Mouse (Mus musculus) ES-Bruce4 (cell line): ENCODE results near the gene Pgs1. TPM values are rescaled to one million over a fixed set of nuclear protein-coding genes. Genes with fewer than 3 reads are reported as not detected.

Experiments
- H3K27ac ChIP-seq: 2 replicates; pipeline ENCODE4 v1.5.1; 2012; ENCODE audit warnings: low read length, inconsistent platforms; ENCODE audit not compliant: insufficient read depth
- H3K27me3 ChIP-seq: 2 replicates; pipeline ENCODE4 v1.6.1; 2012; ENCODE audit warnings: mild to moderate bottlenecking, low read length, inconsistent platforms; ENCODE audit not compliant: control insufficient read depth, poor library complexity, insufficient read depth, severe bottlenecking
- H3K36me3 ChIP-seq: 2 replicates; pipeline ENCODE4 v1.6.1; 2012; ENCODE audit warnings: inconsistent platforms, mild to moderate bottlenecking, low read length, moderate library complexity; ENCODE audit not compliant: control insufficient read depth, poor library complexity, insufficient read depth, severe bottlenecking
- H3K4me1 ChIP-seq: one replicate; pipeline ENCODE4 v1.8.1; 2011; ENCODE audit warnings: low read length; ENCODE audit not compliant: control insufficient read depth, insufficient read depth
- H3K4me3 ChIP-seq: 2 replicates; pipeline ENCODE4 v1.5.1; 2011; ENCODE audit warnings: low read depth, mild to moderate bottlenecking, low read length
- H3K9ac ChIP-seq: 2 replicates; pipeline ENCODE4 v1.6.1; 2012; ENCODE audit warnings: low read depth, mild to moderate bottlenecking, inconsistent platforms; ENCODE audit not compliant: poor library complexity, severe bottlenecking
- H3K9me3 ChIP-seq: replicated peaks from 2 replicates; pipeline ENCODE4 v1.6.1; 2012; ENCODE audit warnings: mild to moderate bottlenecking, low read length, inconsistent platforms; ENCODE audit not compliant: control insufficient read depth, poor library complexity, insufficient read depth, severe bottlenecking
- CTCF ChIP-seq: IDR thresholded peaks from one replicate; pipeline ENCODE4 v1.8.1; 2011; ENCODE audit warnings: low read depth, low read length
- EP300 ChIP-seq: IDR thresholded peaks from 2 replicates; pipeline ENCODE4 v1.6.1; 2011; ENCODE audit warnings: low read depth, low read length; ENCODE audit not compliant: insufficient read depth
- POLR2A ChIP-seq: IDR thresholded peaks from one replicate; pipeline ENCODE4 v1.8.1; 2011; ENCODE audit warnings: low read length; ENCODE audit not compliant: insufficient read depth
- polyA plus RNA-seq: library from polyadenylated mRNA; stranded (reverse); fragments of >200 nt; gene quantifications from 2 replicates; pipeline ENCODE4 v1.2.4, GENCODE M21; 2011; ENCODE audit warnings: low read depth; ENCODE audit not compliant: missing spikeins, insufficient read depth, insufficient read length

Gene Pgs1
- polyA plus RNA-seq, 1 experiment: 31.5 TPM

DNA sequence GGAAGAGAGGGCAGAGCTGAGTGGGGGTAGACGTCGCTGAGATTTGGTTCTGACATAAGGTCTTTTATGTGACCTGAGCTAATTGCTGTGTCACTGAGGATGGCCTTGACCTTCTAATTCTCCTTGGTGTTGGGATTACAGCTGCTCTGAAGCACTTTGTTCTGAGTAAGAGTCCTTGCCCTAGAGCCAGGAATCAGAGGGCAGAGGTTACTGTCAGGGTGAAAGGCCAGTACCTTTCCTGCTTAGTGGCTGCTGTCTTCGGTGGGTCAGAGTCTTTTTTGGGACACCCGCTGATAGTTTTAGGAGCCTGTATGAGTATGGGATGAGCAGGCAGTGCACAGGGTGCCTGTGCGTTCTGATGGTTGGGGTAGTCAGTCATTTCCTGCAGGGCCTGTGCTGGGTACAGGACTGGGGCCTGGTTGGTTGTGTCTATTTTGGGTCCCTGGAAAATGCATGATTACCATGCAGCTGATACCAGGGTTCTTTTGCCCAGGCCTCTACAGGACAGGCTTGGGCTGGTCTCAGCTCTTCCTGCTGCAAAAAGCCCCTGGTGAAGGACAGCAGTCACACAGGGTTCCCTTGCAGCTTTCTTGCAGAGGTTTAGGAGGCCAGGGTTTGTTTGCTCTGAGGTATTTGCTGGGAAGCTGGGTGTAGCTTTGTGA lies 22.2 kb downstream of the Pgs1 start:
- Histone ChIP-seq H3K4me3 (no peak overlapping the region), H3K9me3 (no peaks in the 10 kb centered on the region), H3K9ac (no peak overlapping the region), H3K27me3 (no peaks in the 10 kb centered on the region), H3K27ac (peak overlapping the region; percentile 93), H3K36me3 (peaks cover 28% of the 10 kb centered on the region), H3K4me1 (peaks cover 32% of the 10 kb centered on the region)
- TF ChIP-seq CTCF (no peak), POLR2A (no peak), EP300 (no peak)

GRCm38 (mm10) chr11:118008843-118009242 lies 22.8 kb downstream of the Pgs1 start:
- Histone ChIP-seq H3K4me3 (peak overlapping the region; percentile 9), H3K27ac (peak overlapping the region; percentile 93), H3K9me3 (no peaks in the 10 kb centered on the region), H3K9ac (peak overlapping the region; percentile 3; the same call in 1 of the 2 replicates), H3K27me3 (no peaks in the 10 kb centered on the region), H3K36me3 (peaks cover 23% of the 10 kb centered on the region), H3K4me1 (peaks cover 36% of the 10 kb centered on the region)
- TF ChIP-seq POLR2A (no peak), CTCF (no peak), EP300 (no peak)

DNA sequence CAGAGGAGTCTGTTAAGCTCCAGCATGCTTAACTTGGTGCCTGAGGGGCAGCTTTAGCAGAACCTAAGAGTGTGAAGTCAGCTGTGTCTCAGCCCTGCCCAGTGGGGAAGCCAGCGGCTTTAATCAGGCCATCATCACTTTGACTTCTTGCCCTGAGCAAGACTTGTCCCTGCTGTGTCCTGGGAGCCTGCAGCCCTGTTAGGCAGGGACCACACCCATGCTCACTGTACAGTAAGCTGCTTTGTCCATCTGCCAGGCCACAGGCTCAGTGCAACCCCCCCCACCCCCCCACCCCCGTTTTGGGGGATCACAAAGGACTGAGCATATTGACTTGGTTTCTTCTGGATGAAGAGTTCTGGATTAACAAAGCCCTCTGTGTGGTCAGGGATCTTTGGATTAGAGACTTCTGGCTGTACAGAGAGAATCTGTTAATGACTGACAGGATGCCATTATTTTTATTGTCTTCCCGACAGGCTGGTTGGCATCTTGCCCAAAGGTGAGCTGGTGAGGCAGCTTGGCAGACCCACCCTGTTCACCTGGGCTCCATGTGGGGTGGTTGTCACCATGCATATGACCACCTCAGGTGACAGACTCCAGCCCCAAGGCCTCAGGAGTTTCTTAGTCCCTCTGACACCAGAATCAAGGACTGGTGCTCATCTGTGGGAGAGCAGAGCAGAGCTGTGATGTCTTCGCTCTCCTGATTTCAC lies 23.9 kb downstream of the Pgs1 start:
- H3K27me3 ChIP-seq: no peaks in the 10 kb centered on the region
- no peaks in the 10 kb centered on the region for H3K9me3 ChIP-seq
- peaks cover 35% of the 10 kb centered on the region for H3K4me1 ChIP-seq
- TF ChIP-seq POLR2A (no peak), EP300 (peak; percentile 92), CTCF (no peak)
- H3K27ac ChIP-seq: peak overlapping the region; percentile 58
- peak overlapping the region; percentile 3; the same call in 1 of the 2 replicates for H3K9ac ChIP-seq
- no peak overlapping the region for H3K4me3 ChIP-seq
- H3K36me3 ChIP-seq: peaks cover 14% of the 10 kb centered on the region

- H3K4me1 ChIP-seq: peaks cover 32% of the 10 kb centered on the region
- no peak overlapping the region for H3K4me3 ChIP-seq
- no peaks in the 10 kb centered on the region for H3K27me3 ChIP-seq
- H3K27ac ChIP-seq: no peak overlapping the region
- TF ChIP-seq CTCF: no peak
- no peak for TF ChIP-seq POLR2A
- H3K36me3 ChIP-seq: peaks cover 6% of the 10 kb centered on the region; the same call in 1 of the 2 replicates
- H3K9ac ChIP-seq: no peak overlapping the region
- H3K9me3 ChIP-seq: no peaks in the 10 kb centered on the region
These were observed 26.5 kb downstream of the Pgs1 start for GRCm38 (mm10) chr11:118012595-118012994.

DNA sequence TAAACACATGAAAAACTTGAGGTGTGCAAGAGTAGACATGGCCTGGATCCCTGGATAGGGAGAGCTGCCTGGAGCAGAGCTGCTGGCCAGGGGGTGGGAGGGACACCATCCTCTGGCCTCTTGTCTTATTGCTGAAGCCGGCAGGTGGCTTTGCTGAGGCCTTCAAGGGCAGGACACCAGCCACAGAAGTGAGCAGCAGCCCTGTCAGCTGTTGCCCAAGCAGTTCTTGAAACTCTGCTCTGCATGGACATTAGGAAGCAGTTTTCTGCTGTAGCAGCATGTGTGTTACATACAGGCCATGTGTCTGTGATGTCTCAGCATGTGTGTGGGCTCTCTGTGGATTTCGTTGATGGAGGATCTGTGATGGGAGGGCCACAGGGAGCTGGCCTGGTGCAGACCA lies 27.2 kb downstream of the Pgs1 start:
- Histone ChIP-seq H3K4me3 (no peak overlapping the region), H3K9me3 (no peaks in the 10 kb centered on the region), H3K36me3 (peaks cover 9% of the 10 kb centered on the region; the same call in 1 of the 2 replicates), H3K27me3 (no peaks in the 10 kb centered on the region), H3K9ac (no peak overlapping the region), H3K4me1 (peaks cover 32% of the 10 kb centered on the region), H3K27ac (0 out of 2 replicates have a peak overlapping the region, but pooled peaks have one; percentile 21)
- no peak for TF ChIP-seq CTCF
- TF ChIP-seq POLR2A: no peak
- TF ChIP-seq EP300: no peak
